Mouse (Mus musculus) hindbrain, embryonic 10.5 days (tissue): Measurements from ENCODE around the gene Gsn. TPM values are rescaled to one million over a fixed set of nuclear protein-coding genes. Genes with fewer than 3 reads are reported as not detected.

Experiments
- DNase-seq: peaks from one replicate; pipeline ENCODE4 v3.0.0-alpha.2; 2017; ENCODE audit warnings: low spot score
- H3K27ac ChIP-seq: fragments of 300-500 bp; sonication (generic); 2 replicates; pipeline ENCODE4 v1.5.1; 2016; ENCODE audit warnings: mild to moderate bottlenecking, moderate library complexity
- H3K27me3 ChIP-seq: fragments of 300-500 bp; sonication (generic); 2 replicates; pipeline ENCODE4 v1.6.1; 2016; ENCODE audit warnings: mild to moderate bottlenecking; ENCODE audit not compliant: poor library complexity, insufficient read depth, severe bottlenecking
- H3K36me3 ChIP-seq: fragments of 300-500 bp; sonication (generic); 2 replicates; pipeline ENCODE4 v1.6.1; 2016; ENCODE audit warnings: mild to moderate bottlenecking, moderate library complexity
- H3K4me1 ChIP-seq: fragments of 300-500 bp; sonication (generic); replicated peaks from 2 replicates; pipeline ENCODE4 v1.6.1; 2016; ENCODE audit warnings: mild to moderate bottlenecking
- H3K4me3 ChIP-seq: fragments of 300-500 bp; sonication (generic); 2 replicates; pipeline ENCODE4 v1.5.1; 2016; ENCODE audit warnings: mild to moderate bottlenecking, moderate library complexity
- H3K9me3 ChIP-seq: fragments of 300-500 bp; sonication (generic); 2 replicates; pipeline ENCODE4 v1.6.1; 2016; ENCODE audit warnings: mild to moderate bottlenecking, moderate library complexity
- WGBS: fragments of 180-500 bp; shearing (Covaris S2); methylation state at CpG from one replicate; pipeline ENCODE4 v1.1.7; 2016; 5-methylcytosine and 5-hydroxymethylcytosine counted together
- polyA plus RNA-seq: library from polyadenylated mRNA; unstranded; fragments of >200 nt; fragmentation: Nextera tagmentation; extraction: Ambion mirVana; gene quantifications from 2 replicates; pipeline ENCODE4 v1.2.1, GENCODE M21; 2016

Gene Gsn
- polyA plus RNA-seq, 1 experiment from 2014 or later, result 33.7 TPM

GRCm38 (mm10) chr2:35257886-35258285 lies 1.7 kb downstream of the Gsn start:
- H3K4me1 ChIP-seq, result peaks cover 27% of the 10 kb centered on the region
- WGBS, result 81% methylated on average over 2 of the region's 2 CpGs
- no peaks in the 10 kb centered on the region for H3K9me3 ChIP-seq
- no peak overlapping the region for H3K27ac ChIP-seq
- no peak overlapping the region for H3K4me3 ChIP-seq
- peaks cover 56% of the 10 kb centered on the region for H3K27me3 ChIP-seq
- H3K36me3 ChIP-seq, result no peaks in the 10 kb centered on the region
- no peak for DNase-seq

GRCm38 (mm10) chr2:35258590-35258989 lies 2.4 kb downstream of the Gsn start:
- Histone ChIP-seq H3K27ac (no peak overlapping the region), H3K4me3 (no peak overlapping the region), H3K9me3 (no peaks in the 10 kb centered on the region), H3K27me3 (peaks cover 51% of the 10 kb centered on the region), H3K4me1 (peaks cover 27% of the 10 kb centered on the region), H3K36me3 (no peaks in the 10 kb centered on the region)
- 89% methylated on average over 4 of the region's 4 CpGs for WGBS
- no peak for DNase-seq

GRCm38 (mm10) chr2:35259338-35260080 lies 3.3 kb downstream of the Gsn start:
- peaks cover 27% of the 10 kb centered on the region for H3K4me1 ChIP-seq
- H3K4me3 ChIP-seq, result no peak overlapping the region
- no peaks in the 10 kb centered on the region for H3K36me3 ChIP-seq
- no peak for DNase-seq
- 51% methylated on average over 13 of the region's 13 CpGs for WGBS
- H3K27me3 ChIP-seq, result peaks cover 43% of the 10 kb centered on the region
- no peak overlapping the region; the same call in 1 of the 2 replicates for H3K27ac ChIP-seq
- H3K9me3 ChIP-seq, result no peaks in the 10 kb centered on the region

GRCm38 (mm10) chr2:35260291-35260690 lies 4.1 kb downstream of the Gsn start:
- no peaks in the 10 kb centered on the region for H3K9me3 ChIP-seq
- peaks cover 40% of the 10 kb centered on the region for H3K27me3 ChIP-seq
- DNase-seq, result no peak
- no peak overlapping the region for H3K4me3 ChIP-seq
- no peaks in the 10 kb centered on the region for H3K36me3 ChIP-seq
- H3K27ac ChIP-seq, result no peak overlapping the region
- peaks cover 32% of the 10 kb centered on the region for H3K4me1 ChIP-seq
- 79% methylated on average over 1 of the region's 1 CpGs for WGBS

GRCm38 (mm10) chr2:35264095-35264494 lies 7.9 kb downstream of the Gsn start:
- no peaks in the 10 kb centered on the region for H3K36me3 ChIP-seq
- no peak for DNase-seq
- 87% methylated on average over 1 of the region's 1 CpGs for WGBS

GRCm38 (mm10) chr2:35265296-35265695 lies 9.1 kb downstream of the Gsn start:
- peaks cover 47% of the 10 kb centered on the region for H3K4me1 ChIP-seq
- H3K9me3 ChIP-seq, result no peaks in the 10 kb centered on the region
- peak; percentile 53 for DNase-seq
- 54% methylated on average over 8 of the region's 8 CpGs for WGBS
- peaks cover 6% of the 10 kb centered on the region; the same call in 1 of the 2 replicates for H3K27me3 ChIP-seq
- peak overlapping the region; percentile 35; the same call in 1 of the 2 replicates for H3K27ac ChIP-seq
- no peak overlapping the region for H3K4me3 ChIP-seq
- no peaks in the 10 kb centered on the region for H3K36me3 ChIP-seq

More at GRCm38 (mm10) chr2:35264095-35264494, 7.9 kb downstream of the Gsn start:
- H3K4me1 ChIP-seq, result peaks cover 44% of the 10 kb centered on the region
- H3K9me3 ChIP-seq, result no peaks in the 10 kb centered on the region
- H3K27me3 ChIP-seq, result peaks cover 6% of the 10 kb centered on the region; the same call in 1 of the 2 replicates
- no peak overlapping the region for H3K4me3 ChIP-seq
- H3K27ac ChIP-seq, result no peak overlapping the region

- Histone ChIP-seq H3K9me3 (no peaks in the 10 kb centered on the region), H3K4me1 (peaks cover 51% of the 10 kb centered on the region), H3K27me3 (peaks cover 6% of the 10 kb centered on the region; the same call in 1 of the 2 replicates), H3K27ac (peak overlapping the region; percentile 35; the same call in 1 of the 2 replicates), H3K4me3 (no peak overlapping the region), H3K36me3 (no peaks in the 10 kb centered on the region)
- 80% methylated on average over 8 of the region's 8 CpGs for WGBS
- no peak for DNase-seq
These were observed 9.6 kb downstream of the Gsn start for GRCm38 (mm10) chr2:35265775-35266174.

- WGBS, result 78% methylated on average over 9 of the region's 9 CpGs
- Histone ChIP-seq H3K4me1 (peaks cover 51% of the 10 kb centered on the region), H3K27me3 (peaks cover 8% of the 10 kb centered on the region), H3K4me3 (no peak overlapping the region), H3K9me3 (no peaks in the 10 kb centered on the region), H3K27ac (no peak overlapping the region), H3K36me3 (no peaks in the 10 kb centered on the region)
- DNase-seq, result no peak
These were observed 10.2 kb downstream of the Gsn start for GRCm38 (mm10) chr2:35266251-35266905.

GRCm38 (mm10) chr2:35267156-35267875 lies 11.1 kb downstream of the Gsn start:
- no peak for DNase-seq
- Histone ChIP-seq H3K4me3 (no peak overlapping the region), H3K36me3 (no peaks in the 10 kb centered on the region), H3K27ac (no peak overlapping the region), H3K9me3 (no peaks in the 10 kb centered on the region), H3K4me1 (peaks cover 51% of the 10 kb centered on the region), H3K27me3 (peaks cover 12% of the 10 kb centered on the region)
- WGBS, result 85% methylated on average over 13 of the region's 13 CpGs

- peaks cover 12% of the 10 kb centered on the region for H3K27me3 ChIP-seq
- no peak overlapping the region for H3K27ac ChIP-seq
- H3K4me3 ChIP-seq, result no peak overlapping the region
- no peak for DNase-seq
- H3K36me3 ChIP-seq, result no peaks in the 10 kb centered on the region
- no peaks in the 10 kb centered on the region for H3K9me3 ChIP-seq
- WGBS, result 85% methylated on average over 10 of the region's 10 CpGs
- peaks cover 55% of the 10 kb centered on the region for H3K4me1 ChIP-seq
These were observed 11.8 kb downstream of the Gsn start for GRCm38 (mm10) chr2:35267876-35268566.

- no peaks in the 10 kb centered on the region for H3K36me3 ChIP-seq
- H3K4me3 ChIP-seq, result no peak overlapping the region
- peaks cover 12% of the 10 kb centered on the region for H3K27me3 ChIP-seq
- no peak for DNase-seq
- H3K4me1 ChIP-seq, result peaks cover 65% of the 10 kb centered on the region
- no peak overlapping the region for H3K27ac ChIP-seq
- WGBS, result 80% methylated on average over 6 of the region's 6 CpGs
- no peaks in the 10 kb centered on the region for H3K9me3 ChIP-seq
These were observed 13.0 kb downstream of the Gsn start for GRCm38 (mm10) chr2:35269136-35269535.

- DNase-seq, result no peak
- H3K4me1 ChIP-seq, result peaks cover 63% of the 10 kb centered on the region
- peaks cover 9% of the 10 kb centered on the region for H3K27me3 ChIP-seq
- H3K4me3 ChIP-seq, result no peak overlapping the region
- 69% methylated on average over 4 of the region's 4 CpGs for WGBS
- H3K27ac ChIP-seq, result peak overlapping the region; percentile 46
- no peaks in the 10 kb centered on the region for H3K9me3 ChIP-seq
- no peaks in the 10 kb centered on the region for H3K36me3 ChIP-seq
These were observed 13.6 kb downstream of the Gsn start for GRCm38 (mm10) chr2:35269716-35270260.
